Mouse (Mus musculus) ovary, adult 18-20 months (tissue): ENCODE measurements around the gene Frmd4b.
"Not testable (repeated sequence)": the region's sequence is repeated elsewhere in the genome, so short reads cannot be mapped to it uniquely, and the experiment has no call there.

Experiments used
- DNase-seq: peaks from one replicate; pipeline ENCODE4 v3.0.0; 2022; ENCODE audit warnings: low spot score, mixed read lengths

The Frmd4b gene

GRCm38 (mm10) chr6:97413453-97413852 is 203.9 kb downstream of the Frmd4b start:
- DNase-seq: no peak

- no peak for DNase-seq
Measured at GRCm38 (mm10) chr6:97412403-97412802, 204.9 kb downstream of the Frmd4b start.

GRCm38 (mm10) chr6:97411327-97411726 is 206.0 kb downstream of the Frmd4b start:
- DNase-seq: no peak

GRCm38 (mm10) chr6:97409467-97410239 is 207.7 kb downstream of the Frmd4b start:
- DNase-seq: no peak

GRCm38 (mm10) chr6:97407914-97408313 is 209.4 kb downstream of the Frmd4b start:
- DNase-seq: no peak

GRCm38 (mm10) chr6:97407425-97407824 is 209.9 kb downstream of the Frmd4b start:
- DNase-seq: no peak

GRCm38 (mm10) chr6:97405311-97405710 is 212.0 kb downstream of the Frmd4b start:
- DNase-seq: peak; percentile 15

- no peak for DNase-seq
Measured at GRCm38 (mm10) chr6:97402822-97403472, 214.4 kb downstream of the Frmd4b start.

GRCm38 (mm10) chr6:97400446-97400845 is 216.9 kb downstream of the Frmd4b start:
- DNase-seq: no peak

- no peak for DNase-seq
Measured at GRCm38 (mm10) chr6:97397935-97398334, 219.4 kb downstream of the Frmd4b start.

GRCm38 (mm10) chr6:97396957-97397354 is 220.4 kb downstream of the Frmd4b start:
- DNase-seq: no peak

- no peak for DNase-seq
Measured at GRCm38 (mm10) chr6:97396351-97396956, 220.9 kb downstream of the Frmd4b start.

GRCm38 (mm10) chr6:97395477-97396350 is 221.6 kb downstream of the Frmd4b start:
- peak; percentile 68 for DNase-seq

GRCm38 (mm10) chr6:97394473-97395075 is 222.8 kb downstream of the Frmd4b start:
- DNase-seq: no peak

GRCm38 (mm10) chr6:97392912-97393311 is 224.4 kb downstream of the Frmd4b start:
- no peak for DNase-seq

- DNase-seq: no peak
Measured at GRCm38 (mm10) chr6:97387388-97387787, 230.0 kb downstream of the Frmd4b start.

- no peak for DNase-seq
Measured at GRCm38 (mm10) chr6:97384918-97385317, 232.4 kb downstream of the Frmd4b start.

- no peak for DNase-seq
Measured at GRCm38 (mm10) chr6:97381275-97381674, 236.1 kb downstream of the Frmd4b start.

- no peak for DNase-seq
Measured at GRCm38 (mm10) chr6:97370947-97371346, 246.4 kb downstream of the Frmd4b start.

GRCm38 (mm10) chr6:97370460-97370859 is 246.9 kb downstream of the Frmd4b start:
- no peak for DNase-seq

GRCm38 (mm10) chr6:97363846-97364245 is 253.5 kb downstream of the Frmd4b start:
- DNase-seq: no peak

GRCm38 (mm10) chr6:97357606-97358005 is 259.7 kb downstream of the Frmd4b start:
- DNase-seq: not testable (repeated sequence)
